Comparison of ENCODE assay signal across 14 mouse cellular contexts in genomic region chr2:5125506-5125905, GRCm38 (mm10). TPM values are rescaled to one million over a fixed set of nuclear protein-coding genes. Genes with fewer than 3 reads are reported as not detected.
DNase-seq lines count a peak whose midpoint lies in the region; ATAC-seq and TF ChIP-seq lines count a peak whose summit lies in the region.
"Had no signal": no experiment of that assay in that cellular context is flagged by ENCODE, and none has a peak within 500 bp of the region (broad histone marks: within the 10 kb centered on the region; RNA-seq: fewer than 3 reads in every experiment).

No protein-coding gene starts in this region.

- H3K9me3 ChIP-seq in heart, embryonic 14.5 days (ENCODE audit: control insufficient read depth, low read length): no peaks in the 10 kb centered on the region
- H3K9me3 ChIP-seq in lung, embryonic 15.5 days: no peaks in the 10 kb centered on the region
- no peaks in the 10 kb centered on the region for H3K9me3 ChIP-seq in kidney, postnatal 0 days (replicated peaks; ENCODE audit: low read length)
- no peaks in the 10 kb centered on the region for H3K9me3 ChIP-seq in liver, embryonic 16.5 days (replicated peaks; ENCODE audit: control insufficient read depth, low read length)
- H3K9me3 ChIP-seq: embryonic facial prominence, embryonic 15.5 days; midbrain, embryonic 15.5 days; neural tube, embryonic 12.5 days had no signal

- H3K27me3 ChIP-seq in heart, embryonic 14.5 days (ENCODE audit: control insufficient read depth, insufficient read depth, low read length): no peaks in the 10 kb centered on the region
- H3K27me3 ChIP-seq in lung, embryonic 15.5 days: no peaks in the 10 kb centered on the region
- no peaks in the 10 kb centered on the region for H3K27me3 ChIP-seq in kidney, postnatal 0 days (ENCODE audit: insufficient read depth, low read length)
- no peaks in the 10 kb centered on the region for H3K27me3 ChIP-seq in liver, embryonic 16.5 days (ENCODE audit: control insufficient read depth, insufficient read depth, low read depth, low read length)
- H3K27me3 ChIP-seq: embryonic facial prominence, embryonic 15.5 days; midbrain, embryonic 15.5 days; neural tube, embryonic 12.5 days had no signal

- peak overlapping the region; percentile 49 to 69; a peak in 3 of 4 replicates for H3K27ac ChIP-seq in heart, embryonic 14.5 days (replicated peaks in 1 of 2; ENCODE audit: control insufficient read depth in 1 of 2, insufficient read depth in 1 of 2, low read depth in 2 of 2, low read length in 2 of 2)
- no peak overlapping the region for H3K27ac ChIP-seq in lung, embryonic 15.5 days
- H3K27ac ChIP-seq in kidney, postnatal 0 days: peak overlapping the region; percentile 11; the same call in 1 of the 2 replicates
- H3K27ac ChIP-seq in liver, embryonic 16.5 days (ENCODE audit: low read length): no peak overlapping the region
- H3K27ac ChIP-seq: embryonic facial prominence, embryonic 15.5 days; midbrain, embryonic 15.5 days; neural tube, embryonic 12.5 days had no signal

- peaks cover 11 to 19% of the 10 kb centered on the region in 2 experiments for H3K4me1 ChIP-seq in heart, embryonic 14.5 days (ENCODE audit: control insufficient read depth in 2 of 2, insufficient read depth in 2 of 2, low read length in 2 of 2)
- H3K4me1 ChIP-seq in lung, embryonic 15.5 days: 0 out of 2 replicates have a peak, but pooled peaks cover 7% of the 10 kb centered on the region
- 0 out of 2 replicates have a peak, but pooled peaks cover 11% of the 10 kb centered on the region for H3K4me1 ChIP-seq in kidney, postnatal 0 days (replicated peaks; ENCODE audit: insufficient read depth, low read length)
- no peaks in the 10 kb centered on the region for H3K4me1 ChIP-seq in liver, embryonic 16.5 days (ENCODE audit: control insufficient read depth, low read depth, low read length)
- H3K4me1 ChIP-seq: neural tube, embryonic 12.5 days had no signal

- no peak overlapping the region for H3K4me3 ChIP-seq in heart, embryonic 14.5 days (ENCODE audit: control insufficient read depth in 1 of 2, insufficient read depth in 1 of 2, low read depth in 1 of 2, low read length in 2 of 2)
- H3K4me3 ChIP-seq in lung, embryonic 15.5 days: no peak overlapping the region
- H3K4me3 ChIP-seq in kidney, postnatal 0 days (replicated peaks; ENCODE audit: low read depth, low read length): no peak overlapping the region
- H3K4me3 ChIP-seq in liver, embryonic 16.5 days (ENCODE audit: low read depth, low read length): no peak overlapping the region
- H3K4me3 ChIP-seq: embryonic facial prominence, embryonic 15.5 days; midbrain, embryonic 15.5 days; neural tube, embryonic 12.5 days had no signal

- 9% methylated on average over 6 of the region's 6 CpGs for WGBS in heart, embryonic 14.5 days
- 15% methylated on average over 6 of the region's 6 CpGs for WGBS in lung, embryonic 15.5 days
- 12% methylated on average over 6 of the region's 6 CpGs for WGBS in kidney, postnatal 0 days
- 8% methylated on average over 6 of the region's 6 CpGs for WGBS in liver, embryonic 16.5 days (ENCODE audit: insufficient replicate concordance)

- ATAC-seq in heart, embryonic 14.5 days (ENCODE audit: insufficient number of reproducible peaks, insufficient read depth, low FRiP score, low read depth): peak; percentile 76
- peak; percentile 39; the same call in 1 of the 2 replicates for ATAC-seq in lung, embryonic 15.5 days (ENCODE audit: borderline replicate concordance, extremely low read depth, low FRiP score, low TSS enrichment)
- no peak; the same call in 1 of the 2 replicates for ATAC-seq in kidney, postnatal 0 days (replicated peaks; ENCODE audit: low FRiP score, low read depth)
- ATAC-seq in liver, embryonic 16.5 days (ENCODE audit: low read depth): peak; percentile 55
- no peak for ATAC-seq in inflammation-experienced regulatory T-cells, adult 6 months
- ATAC-seq: forebrain, embryonic 14.5 days; midbrain, embryonic 15.5 days had no signal

- no peak overlapping the region for H3K4me2 ChIP-seq in heart, embryonic 14.5 days (ENCODE audit: low read length)
- no peak overlapping the region for H3K4me2 ChIP-seq in lung, embryonic 15.5 days
- H3K4me2 ChIP-seq in kidney, postnatal 0 days (ENCODE audit: low read length): no peak overlapping the region
- H3K4me2 ChIP-seq in liver, embryonic 16.5 days (ENCODE audit: low read depth, low read length): no peak overlapping the region
- H3K4me2 ChIP-seq: embryonic facial prominence, embryonic 15.5 days; midbrain, embryonic 15.5 days; neural tube, embryonic 12.5 days had no signal

- intact Hi-C loops in heart, postnatal 36 days (cut with DNase I): no loop called here

- no peak overlapping the region for H3K9ac ChIP-seq in heart, embryonic 14.5 days (ENCODE audit: low read length)
- H3K9ac ChIP-seq in lung, embryonic 15.5 days: no peak overlapping the region
- no peak overlapping the region for H3K9ac ChIP-seq in kidney, postnatal 0 days (ENCODE audit: low read depth, low read length)
- H3K9ac ChIP-seq in liver, embryonic 16.5 days (ENCODE audit: low read depth, low read length): no peak overlapping the region
- H3K9ac ChIP-seq: embryonic facial prominence, embryonic 15.5 days; midbrain, embryonic 15.5 days; neural tube, embryonic 12.5 days had no signal

- TF ChIP-seq CTCF in kidney, postnatal 0 days (IDR thresholded peaks at IDR 0.05; ENCODE audit: low read depth): no peak

- H3K36me3 ChIP-seq in heart, embryonic 14.5 days (ENCODE audit: control insufficient read depth, insufficient read depth, low read length): no peaks in the 10 kb centered on the region
- no peaks in the 10 kb centered on the region for H3K36me3 ChIP-seq in lung, embryonic 15.5 days
- no peaks in the 10 kb centered on the region for H3K36me3 ChIP-seq in kidney, postnatal 0 days (ENCODE audit: insufficient read depth, low read length)
- no peaks in the 10 kb centered on the region for H3K36me3 ChIP-seq in liver, embryonic 16.5 days (ENCODE audit: control insufficient read depth, insufficient read depth)
- H3K36me3 ChIP-seq: embryonic facial prominence, embryonic 15.5 days; midbrain, embryonic 15.5 days; neural tube, embryonic 12.5 days had no signal

- DNase-seq in heart, postnatal 36 days: no peak
- no peak for DNase-seq in lung, postnatal 36 days
- DNase-seq in kidney, postnatal 0 days (ENCODE audit: low spot score): peak; percentile 75
- no peak for DNase-seq in right cerebral cortex, postnatal 4 days
- DNase-seq: cerebellum, postnatal 10 days; layer of hippocampus, adult 9-11 months had no signal

RNA-seq across cellular contexts. Expression of gene Ccdc3, which starts 12.1 kb away (rescaled TPM):
- 17.7 and 18.3 TPM in 2 replicates for polyA plus RNA-seq in heart, embryonic 14.5 days (2014; fragmentation: Nextera tagmentation; extraction: Ambion mirVana)
- total RNA-seq in heart, postnatal 36 days (2021): 1 to 10 TPM; 3.2 to 3.7 TPM
- 2.2 and 2.7 TPM in 2 replicates for polyA plus RNA-seq in lung, embryonic 15.5 days (2015; fragmentation: Nextera tagmentation; extraction: Ambion mirVana)
- 12.1 and 12.4 TPM in 2 replicates for polyA plus RNA-seq in kidney, postnatal 0 days (2015; fragmentation: Nextera tagmentation; extraction: Ambion mirVana)
- polyA plus RNA-seq in liver, embryonic 16.5 days (2015; fragmentation: Nextera tagmentation; extraction: Ambion mirVana): 2.0 and 3.4 TPM in 2 replicates
- polyA plus RNA-seq in inflammation-experienced regulatory T-cells, adult 6 months (2017; shearing (Covaris generic)): not detected

Comparison
In these comparisons a context has a peak if more than half of its experiments do, and no peak if none do; other contexts are left out.
1. ATAC-seq: peak in heart, embryonic 14.5 days (single experiment), lung, embryonic 15.5 days (single experiment) and liver, embryonic 16.5 days (single experiment); none in kidney, postnatal 0 days (single experiment) and inflammation-experienced regulatory T-cells, adult 6 months (single experiment).
2. H3K27ac ChIP-seq: peak in heart, embryonic 14.5 days (2 of 2) and kidney, postnatal 0 days (single experiment); none in lung, embryonic 15.5 days (single experiment) and liver, embryonic 16.5 days (single experiment).